Mouse (Mus musculus) brain, embryonic 14.5 days (tissue): Measurements from ENCODE around the gene Ndufb10.

Source experiments
- CTCF ChIP-seq: fragments of 200-500 bp; IDR thresholded peaks from 2 replicates; pipeline ENCODE4 v1.5.1; 2012; ENCODE audit warnings: inconsistent platforms, mild to moderate bottlenecking, moderate library complexity, borderline replicate concordance; ENCODE audit not compliant: insufficient read depth, insufficient read length; ENCODE audit errors: extremely low read depth
- POLR2A ChIP-seq: fragments of 200-500 bp; IDR thresholded peaks from 2 replicates; pipeline ENCODE4 v1.6.1; 2012; ENCODE audit warnings: mild to moderate bottlenecking, inconsistent platforms, borderline replicate concordance; ENCODE audit not compliant: poor library complexity, insufficient read depth, insufficient read length, severe bottlenecking; ENCODE audit errors: extremely low read depth

DNA sequence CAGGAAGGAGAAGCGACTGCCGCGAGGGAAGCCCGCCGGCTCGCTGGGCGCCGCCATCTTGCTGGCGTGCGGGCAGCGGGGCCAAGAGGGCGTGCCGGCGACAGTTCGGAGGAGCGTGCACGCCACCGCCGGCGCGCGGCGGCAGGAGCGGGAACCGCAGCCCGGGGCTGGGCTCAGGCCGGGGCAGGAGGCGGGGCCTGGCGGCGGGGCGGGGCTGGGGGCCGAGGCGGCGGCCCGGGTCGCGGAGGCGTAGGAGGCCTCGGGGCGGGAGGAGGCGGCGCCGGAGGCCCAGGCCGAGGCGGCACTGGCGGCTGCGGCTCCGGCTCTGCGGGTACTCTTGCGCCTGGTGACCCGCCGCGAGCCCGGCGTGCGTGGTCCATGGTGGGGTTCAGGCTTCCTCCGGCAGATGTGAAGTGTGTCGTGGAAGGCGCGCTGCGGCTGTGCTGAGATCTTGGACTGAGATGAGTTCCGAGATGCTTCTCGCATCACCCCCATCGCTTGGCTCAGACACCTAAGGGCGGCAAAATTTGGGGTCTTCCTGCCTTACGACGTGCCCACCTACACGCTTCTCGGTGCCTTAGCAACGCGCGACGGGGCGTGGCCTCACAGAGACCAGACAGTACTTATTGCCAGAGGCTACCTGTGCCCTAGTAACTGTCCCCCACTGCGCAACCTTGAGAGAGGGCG is 28.1 kb downstream of the Ndufb10 start, which contains the start of the genes Gfer and Noxo1:
- TF ChIP-seq CTCF (peak; percentile 34; the same call in 1 of the 2 replicates), POLR2A (peak; percentile 71)
